Mouse (Mus musculus) embryonic facial prominence, embryonic 11.5 days (tissue): ENCODE data around the gene Sgsm1. TPM values are rescaled to one million over a fixed set of nuclear protein-coding genes. Genes with fewer than 3 reads are reported as not detected.

Experiments used
- ATAC-seq: fragments of 200-750 bp; cut with Nextera tagmentation; replicated peaks from 2 replicates; pipeline ENCODE4 v1.8.0; 2017; ENCODE audit warnings: low read depth; ENCODE audit not compliant: insufficient number of reproducible peaks, low FRiP score, low TSS enrichment
- DNase-seq: peaks from one replicate; pipeline ENCODE4 v3.0.0-alpha.2; 2015; ENCODE audit warnings: low spot score
- H3K27ac ChIP-seq: fragments of 300-500 bp; sonication (generic); replicated peaks from 2 replicates; pipeline ENCODE4 v1.5.1; 2014; ENCODE audit warnings: mild to moderate bottlenecking, low read depth, low read length, control low read depth
- H3K27me3 ChIP-seq: fragments of 300-500 bp; sonication (generic); 2 replicates; pipeline ENCODE4 v1.6.1; 2014; ENCODE audit warnings: mild to moderate bottlenecking, low read length, moderate library complexity, mixed read lengths; ENCODE audit not compliant: control insufficient read depth, insufficient read depth
- H3K36me3 ChIP-seq: fragments of 300-500 bp; sonication (generic); replicated peaks from 2 replicates; pipeline ENCODE4 v1.6.1; 2014; ENCODE audit warnings: low read depth, mild to moderate bottlenecking, low read length, moderate library complexity, mixed read lengths; ENCODE audit not compliant: control insufficient read depth, insufficient read depth
- H3K4me1 ChIP-seq: fragments of 300-500 bp; sonication (generic); 2 replicates; pipeline ENCODE4 v1.6.1; 2014; ENCODE audit warnings: low read length, mixed read lengths; ENCODE audit not compliant: control insufficient read depth, insufficient read depth
- H3K4me2 ChIP-seq: fragments of 300-500 bp; sonication (generic); 2 replicates; pipeline ENCODE4 v1.6.1; 2014; ENCODE audit warnings: low read depth, mild to moderate bottlenecking, control low read depth, low read length, moderate library complexity
- H3K4me3 ChIP-seq: fragments of 300-500 bp; sonication (generic); 2 replicates; pipeline ENCODE4 v1.5.1; 2014; ENCODE audit warnings: low read depth, low read length, control low read depth
- H3K9ac ChIP-seq: fragments of 300-500 bp; sonication (generic); replicated peaks from 2 replicates; pipeline ENCODE4 v1.6.1; 2014; ENCODE audit warnings: mild to moderate bottlenecking, control low read depth, low read length
- H3K9me3 ChIP-seq: fragments of 300-500 bp; sonication (generic); replicated peaks from 2 replicates; pipeline ENCODE4 v1.6.1; 2016; ENCODE audit warnings: mild to moderate bottlenecking, low read length, inconsistent platforms, mixed read lengths; ENCODE audit not compliant: control insufficient read depth
- WGBS: fragments of 180-500 bp; shearing (Covaris S2); extraction: QIAGEN DNeasy Blood & Tissue Kit; methylation state at CpG from one replicate; pipeline ENCODE4 v1.1.7; 2014; 5-methylcytosine and 5-hydroxymethylcytosine counted together
- microRNA-seq: library from miRNA; unstranded; fragments of <30 nt; microRNA quantifications from one replicate; pipeline ENCODE4, GENCODE M21; 2016; ENCODE audit warnings: borderline number of aligned reads
- polyA plus RNA-seq: library from polyadenylated mRNA; unstranded; fragments of >200 nt; fragmentation: Nextera tagmentation; extraction: Ambion mirVana; gene quantifications from 2 replicates; pipeline ENCODE4 v1.2.1, GENCODE M21; 2014

Sgsm1 gene
- polyA plus RNA-seq, 1 experiment from 2014 or later: 7.4 TPM

- 45% methylated on average over 8 of the region's 8 CpGs for WGBS
- Histone ChIP-seq H3K4me3 (no peak overlapping the region), H3K36me3 (no peaks in the 10 kb centered on the region), H3K9me3 (no peaks in the 10 kb centered on the region), H3K27me3 (no peaks in the 10 kb centered on the region), H3K4me2 (no peak overlapping the region), H3K4me1 (no peaks in the 10 kb centered on the region), H3K27ac (no peak overlapping the region; the same call in 1 of the 2 replicates), H3K9ac (no peak overlapping the region)
- DNase-seq (no peak), ATAC-seq (no peak)
Measured at GRCm38 (mm10) chr5:113199126-113199771, 111.3 kb downstream of the Sgsm1 start.

GRCm38 (mm10) chr5:113196916-113197794 is 113.4 kb downstream of the Sgsm1 start:
- H3K36me3 ChIP-seq: no peaks in the 10 kb centered on the region
- ATAC-seq (no peak), DNase-seq (no peak)
- no peak overlapping the region for H3K9ac ChIP-seq
- H3K4me2 ChIP-seq: no peak overlapping the region
- no peaks in the 10 kb centered on the region for H3K27me3 ChIP-seq
- H3K27ac ChIP-seq: no peak overlapping the region; the same call in 1 of the 2 replicates
- 64% methylated on average over 9 of the region's 9 CpGs for WGBS
- H3K9me3 ChIP-seq: no peaks in the 10 kb centered on the region
- H3K4me3 ChIP-seq: no peak overlapping the region
- H3K4me1 ChIP-seq: no peaks in the 10 kb centered on the region

DNA sequence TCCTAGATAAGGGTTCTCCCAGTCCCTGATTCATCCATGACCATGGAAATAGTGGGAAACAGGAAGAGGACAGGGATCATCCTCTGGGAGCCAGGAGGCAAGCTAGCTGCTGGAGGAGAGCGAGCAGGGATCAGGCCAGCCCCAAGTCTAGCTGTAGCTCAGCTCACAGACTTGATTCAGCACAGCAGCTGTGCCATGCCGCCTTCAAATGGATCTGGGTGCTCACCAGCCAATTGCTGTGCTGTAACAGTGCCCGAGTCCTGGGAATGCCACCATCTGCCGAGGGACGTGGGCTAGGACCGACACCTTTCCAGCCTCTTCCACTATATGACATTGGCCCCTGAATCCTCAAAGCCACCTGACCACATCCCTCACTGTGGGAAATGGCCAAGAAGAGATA is 114.7 kb downstream of the Sgsm1 start:
- ATAC-seq (no peak), DNase-seq (no peak)
- Histone ChIP-seq H3K4me3 (no peak overlapping the region), H3K4me1 (no peaks in the 10 kb centered on the region), H3K9me3 (no peaks in the 10 kb centered on the region), H3K27ac (no peak overlapping the region), H3K36me3 (no peaks in the 10 kb centered on the region), H3K4me2 (no peak overlapping the region), H3K9ac (no peak overlapping the region), H3K27me3 (no peaks in the 10 kb centered on the region)
- 88% methylated on average over 6 of the region's 6 CpGs for WGBS

GRCm38 (mm10) chr5:113195451-113195850 is 115.1 kb downstream of the Sgsm1 start:
- Histone ChIP-seq H3K4me2 (no peak overlapping the region), H3K27ac (no peak overlapping the region)

GRCm38 (mm10) chr5:113193762-113194161 is 116.8 kb downstream of the Sgsm1 start:
- Histone ChIP-seq H3K4me3 (no peak overlapping the region), H3K36me3 (no peaks in the 10 kb centered on the region; the same call in 1 of the 2 replicates), H3K9me3 (no peaks in the 10 kb centered on the region), H3K4me2 (no peak overlapping the region), H3K27me3 (no peaks in the 10 kb centered on the region), H3K9ac (no peak overlapping the region), H3K27ac (no peak overlapping the region), H3K4me1 (no peaks in the 10 kb centered on the region)
- 93% methylated on average over 18 of the region's 18 CpGs for WGBS
- no peak for ATAC-seq
- no peak for DNase-seq

More at GRCm38 (mm10) chr5:113195451-113195850, 115.1 kb downstream of the Sgsm1 start:
- H3K9me3 ChIP-seq: no peaks in the 10 kb centered on the region
- H3K27me3 ChIP-seq: no peaks in the 10 kb centered on the region
- H3K4me3 ChIP-seq: no peak overlapping the region
- WGBS: 86% methylated on average over 12 of the region's 12 CpGs
- DNase-seq (no peak), ATAC-seq (no peak)
- H3K4me1 ChIP-seq: no peaks in the 10 kb centered on the region
- no peak overlapping the region for H3K9ac ChIP-seq
- H3K36me3 ChIP-seq: no peaks in the 10 kb centered on the region

Small RNAs within 50 kb of the gene (microRNA-seq; reads per million reads assigned to microRNA genes)
- gene Mir7229 (not detected), gene Mir7230 (not detected)

Other genes with a start within 250 kb of the Sgsm1 start
- not detected in 2 replicates for gene Crybb2, start 240.7 kb downstream of the Sgsm1 start, polyA plus RNA-seq
- 4.0 and 20.8 TPM in 2 replicates for gene Crybb3, start 229.2 kb downstream of the Sgsm1 start, polyA plus RNA-seq
- gene 2900026A02Rik, start 89.5 kb downstream of the Sgsm1 start, polyA plus RNA-seq: 1.4 and 1.7 TPM in 2 replicates
- gene Tmem211, start 83.9 kb downstream of the Sgsm1 start, polyA plus RNA-seq: 0.33 and 0.70 TPM in 2 replicates
- not detected in 2 replicates for gene Aym1, start 46.5 kb upstream of the Sgsm1 start, polyA plus RNA-seq
- gene Wscd2, start 179.5 kb upstream of the Sgsm1 start, polyA plus RNA-seq: 2.2 and 2.7 TPM in 2 replicates